Mouse (Mus musculus): Measurements from ENCODE around the gene Helz2. TPM values are rescaled to one million over a fixed set of nuclear protein-coding genes. Genes with fewer than 3 reads are reported as not detected.

Gene Helz2
- total RNA-seq, 2 experiments from 2014 or later: 5.6 to 6.0 TPM

DNA sequence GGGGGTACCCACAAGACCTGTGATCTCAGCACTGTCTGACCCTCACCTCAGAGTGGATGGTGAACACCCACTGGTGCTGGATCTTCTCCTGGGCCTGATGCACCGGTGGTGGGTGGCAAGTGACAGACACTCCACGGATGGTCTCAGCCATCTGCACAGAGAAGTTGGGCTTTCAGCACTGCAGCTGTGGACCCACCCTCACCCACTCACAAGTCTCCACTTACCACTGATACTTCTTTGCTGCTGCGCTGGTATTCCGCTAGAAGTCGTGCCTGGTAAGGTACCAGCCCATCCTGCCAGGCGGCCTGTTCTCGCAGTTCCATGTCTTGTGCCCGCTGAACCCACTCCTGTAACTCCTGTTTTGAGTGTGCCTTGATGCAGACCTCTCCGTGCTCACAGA is 2.6 kb downstream of the Helz2 start:
- ATAC-seq (replicated peaks; ENCODE audit: poor library complexity, severe bottlenecking): no peak

DNA sequence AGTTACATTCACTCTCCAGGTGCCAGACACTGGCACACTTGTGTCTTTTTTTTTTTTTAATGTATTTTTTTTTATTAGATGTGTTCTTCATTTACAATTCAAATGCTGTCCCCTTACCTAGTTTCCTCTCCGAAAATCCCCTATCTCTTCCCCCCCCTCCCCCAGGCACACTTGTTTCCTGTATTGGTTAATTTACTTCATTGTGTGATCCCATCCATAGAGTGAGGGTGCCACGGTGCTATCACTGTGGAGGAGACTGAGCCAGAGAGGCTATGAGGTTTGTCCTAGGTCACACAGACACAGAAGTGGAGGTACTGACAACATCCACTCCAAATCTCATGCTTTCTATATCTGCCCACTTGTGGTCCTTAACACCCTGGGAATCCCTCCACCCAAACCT is 3.0 kb downstream of the Helz2 start:
- ATAC-seq (replicated peaks; ENCODE audit: poor library complexity, severe bottlenecking): no peak

DNA sequence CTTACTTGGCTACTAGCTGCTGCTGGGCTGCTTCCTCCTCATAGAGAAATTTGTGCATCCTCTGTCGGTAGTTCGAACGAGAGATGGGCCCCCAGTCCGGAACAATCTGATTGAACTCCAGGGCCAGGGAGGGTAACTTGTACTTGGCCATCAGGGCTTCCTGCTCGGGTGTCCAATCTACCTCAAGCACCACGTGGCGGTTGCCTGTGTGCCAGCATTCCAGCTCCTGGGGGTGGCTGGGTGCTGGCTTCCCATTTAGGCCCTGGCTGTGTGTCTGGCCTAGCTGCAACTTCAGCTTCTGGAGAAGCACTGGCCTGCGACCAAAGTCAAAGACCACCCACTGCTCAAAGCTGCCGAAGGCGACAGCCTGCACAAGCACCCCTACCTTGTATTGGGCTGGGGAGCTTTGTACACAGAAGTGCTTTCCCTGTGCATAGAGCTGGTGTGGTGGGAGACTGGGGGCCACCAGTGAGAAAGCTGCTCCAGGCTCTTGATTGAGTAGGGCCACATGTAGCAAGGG is 3.7 kb downstream of the Helz2 start:
- no peak for ATAC-seq (replicated peaks; ENCODE audit: poor library complexity, severe bottlenecking)

DNA sequence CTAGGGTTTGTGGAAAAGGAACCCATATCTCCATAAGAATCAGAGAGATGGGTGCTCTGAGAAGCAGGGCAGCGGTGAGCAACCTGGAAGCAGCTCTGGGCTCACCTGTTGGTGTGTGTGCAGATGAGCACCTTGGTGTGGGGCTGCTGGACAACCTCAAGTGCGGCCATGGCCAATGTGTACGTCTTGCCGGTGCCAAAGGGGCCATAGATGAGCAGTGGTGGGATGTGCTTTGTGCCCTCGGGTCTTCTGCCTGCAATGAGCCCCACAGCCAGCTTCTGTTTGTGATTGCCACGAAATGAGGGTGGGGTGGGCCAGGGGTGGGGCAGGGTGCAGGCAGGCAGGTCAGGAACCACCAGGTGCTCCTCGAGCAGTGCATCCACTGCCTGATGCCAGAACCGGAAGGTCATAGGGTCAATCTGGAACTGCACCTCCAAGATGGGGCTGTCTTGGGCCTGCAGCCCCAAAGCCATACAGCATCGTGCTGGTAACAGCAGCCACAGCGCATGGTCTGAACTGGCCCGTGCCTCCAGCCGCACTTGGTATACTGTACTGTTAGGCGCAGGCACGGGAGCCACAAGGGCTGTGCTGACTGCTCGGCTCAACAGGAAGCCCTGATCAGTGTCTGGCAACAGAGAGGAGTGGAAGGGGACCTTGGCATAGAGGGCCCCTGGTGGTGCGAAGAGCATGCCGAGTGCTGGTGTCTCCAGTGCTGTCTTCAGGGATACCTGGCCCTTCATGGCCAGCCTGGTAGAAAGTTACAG is 4.4 kb downstream of the Helz2 start:
- no peak for ATAC-seq (replicated peaks; ENCODE audit: poor library complexity, severe bottlenecking)

- ATAC-seq (replicated peaks; ENCODE audit: poor library complexity, severe bottlenecking): no peak
Measured at GRCm38 (mm10) chr2:181235681-181236566, 5.9 kb downstream of the Helz2 start.

- ATAC-seq (replicated peaks; ENCODE audit: poor library complexity, severe bottlenecking): no peak
Measured at GRCm38 (mm10) chr2:181234680-181235079, 7.1 kb downstream of the Helz2 start.

GRCm38 (mm10) chr2:181233443-181233842 is 8.4 kb downstream of the Helz2 start:
- no peak for ATAC-seq (replicated peaks; ENCODE audit: poor library complexity, severe bottlenecking)

- ATAC-seq (replicated peaks; ENCODE audit: poor library complexity, severe bottlenecking): no peak
Measured at GRCm38 (mm10) chr2:181231171-181231570, 10.7 kb downstream of the Helz2 start.

GRCm38 (mm10) chr2:181228335-181228734 is 13.5 kb downstream of the Helz2 start:
- no peak for ATAC-seq (replicated peaks; ENCODE audit: poor library complexity, severe bottlenecking)

- ATAC-seq (replicated peaks; ENCODE audit: poor library complexity, severe bottlenecking): no peak
Measured at GRCm38 (mm10) chr2:181227122-181227521, 14.7 kb downstream of the Helz2 start.

GRCm38 (mm10) chr2:181224994-181225393 is 16.8 kb downstream of the Helz2 start:
- no peak for ATAC-seq (replicated peaks; ENCODE audit: poor library complexity, severe bottlenecking)

DNA sequence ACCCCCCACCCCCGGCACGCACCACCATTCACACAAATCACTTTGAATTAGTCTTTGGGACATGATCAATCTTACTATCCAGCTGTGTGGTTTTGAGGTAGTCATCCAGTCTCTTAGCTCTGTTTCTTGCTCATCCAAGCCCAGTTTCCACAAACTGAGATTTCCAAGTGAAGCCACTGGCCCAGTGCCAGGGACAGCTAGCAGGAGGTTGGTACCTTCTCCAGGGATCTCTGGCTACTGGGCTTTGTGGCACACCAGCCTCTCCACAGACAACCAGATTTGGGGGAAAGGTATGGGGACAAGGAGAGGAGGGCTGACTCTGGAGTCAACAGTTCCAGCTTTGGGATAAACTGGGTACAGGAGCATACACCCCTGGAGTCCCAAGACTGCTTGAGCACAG is 21.5 kb downstream of the Helz2 start:
- no peak for ATAC-seq (replicated peaks; ENCODE audit: poor library complexity, severe bottlenecking)

DNA sequence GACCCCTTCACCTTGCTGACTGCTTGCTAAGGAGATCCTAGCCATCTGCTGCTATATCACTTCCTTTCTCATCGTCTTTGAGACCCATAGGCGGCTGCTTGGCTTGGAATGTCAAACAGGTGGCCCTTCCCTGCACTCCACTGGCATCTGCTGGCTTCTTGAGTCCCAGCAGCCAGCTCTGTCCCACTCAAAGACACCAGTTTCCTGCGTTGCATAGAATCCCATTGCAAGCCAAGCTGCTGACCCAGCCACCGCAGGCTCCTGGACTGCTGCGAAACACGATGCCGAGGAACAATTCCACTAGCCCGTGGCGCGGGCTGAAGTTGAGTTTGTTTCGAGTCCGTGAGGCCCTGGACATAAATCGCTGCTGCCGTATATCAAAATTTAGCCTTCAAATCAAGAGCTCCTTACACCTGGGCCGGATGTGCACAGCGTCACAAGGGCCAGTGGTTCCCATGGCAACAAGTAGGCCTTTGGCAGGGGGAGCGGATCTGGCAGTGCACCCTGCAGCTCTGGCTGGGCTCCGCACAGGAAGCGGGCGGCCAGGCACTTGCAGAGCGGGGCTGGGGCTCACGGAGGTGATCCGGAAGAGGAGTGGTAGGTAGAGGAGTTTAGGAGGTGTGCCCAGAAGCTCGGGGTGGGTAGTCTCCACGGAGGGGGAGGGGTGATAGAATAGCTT is 22.1 kb downstream of the Helz2 start, which contains the start of gene Fndc11:
TSS of gene Fndc11 (plus strand) at position 476 of the 679 bp plus-strand sequence.
- peak; percentile 95 for ATAC-seq (replicated peaks; ENCODE audit: poor library complexity, severe bottlenecking)

DNA sequence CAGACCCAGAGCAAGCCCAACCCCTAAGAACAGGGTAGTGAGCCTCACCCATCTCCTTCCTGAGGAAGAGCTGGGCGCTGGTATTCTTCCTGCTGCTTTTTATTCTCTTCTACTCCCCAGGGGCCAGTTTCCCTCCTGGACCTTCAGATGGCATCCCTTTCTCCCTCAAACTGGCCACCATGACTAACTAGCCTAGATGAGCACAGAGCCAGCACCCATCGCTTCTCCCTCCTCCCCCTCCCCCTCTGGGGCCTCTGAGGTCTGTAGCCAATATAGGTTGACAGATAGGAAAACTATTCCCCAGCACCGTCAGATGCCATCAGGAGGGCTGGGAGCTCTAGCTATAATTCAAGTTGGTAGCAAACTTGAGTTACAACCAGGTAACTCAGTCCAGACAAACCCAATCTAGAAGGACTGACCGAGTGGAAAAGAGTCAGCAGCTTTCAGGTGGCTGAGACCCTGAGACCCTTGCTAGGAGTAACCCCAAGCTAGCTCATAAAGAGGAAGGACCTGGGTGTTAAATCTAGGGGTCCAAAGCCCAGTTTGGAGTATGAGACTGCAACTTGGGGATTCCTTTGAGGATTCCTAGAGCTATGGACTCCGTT is 22.8 kb downstream of the Helz2 start:
- ATAC-seq (replicated peaks; ENCODE audit: poor library complexity, severe bottlenecking): no peak

- no peak for ATAC-seq (replicated peaks; ENCODE audit: poor library complexity, severe bottlenecking)
Measured at GRCm38 (mm10) chr2:181216037-181216436, 25.8 kb downstream of the Helz2 start.

DNA sequence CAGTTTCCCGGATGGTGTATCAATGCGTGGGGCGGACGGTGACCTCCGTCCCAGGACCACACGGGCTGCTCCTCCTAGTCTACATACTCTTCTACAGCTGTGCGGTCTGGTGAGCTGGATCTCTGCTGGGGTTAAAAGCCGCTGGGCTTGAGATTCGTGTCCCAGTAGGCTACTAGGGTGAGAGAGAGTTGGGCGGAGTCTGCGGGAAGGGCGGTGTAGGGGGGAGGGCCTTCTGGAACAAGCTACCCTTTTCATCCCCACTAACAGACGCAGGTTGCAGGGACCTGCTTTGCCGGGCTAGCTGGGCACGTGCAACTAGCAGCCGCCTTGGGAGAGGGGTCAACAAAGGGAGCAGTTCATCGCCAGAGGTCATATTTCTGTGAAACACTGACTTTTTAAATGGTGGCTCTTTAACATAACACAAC is 28.8 kb downstream of the Helz2 start, which contains the start of gene Srms:
TSS of gene Srms (minus strand) at position 165 of the 425 bp plus-strand sequence.
- ATAC-seq (replicated peaks; ENCODE audit: poor library complexity, severe bottlenecking): peak; percentile 87

DNA sequence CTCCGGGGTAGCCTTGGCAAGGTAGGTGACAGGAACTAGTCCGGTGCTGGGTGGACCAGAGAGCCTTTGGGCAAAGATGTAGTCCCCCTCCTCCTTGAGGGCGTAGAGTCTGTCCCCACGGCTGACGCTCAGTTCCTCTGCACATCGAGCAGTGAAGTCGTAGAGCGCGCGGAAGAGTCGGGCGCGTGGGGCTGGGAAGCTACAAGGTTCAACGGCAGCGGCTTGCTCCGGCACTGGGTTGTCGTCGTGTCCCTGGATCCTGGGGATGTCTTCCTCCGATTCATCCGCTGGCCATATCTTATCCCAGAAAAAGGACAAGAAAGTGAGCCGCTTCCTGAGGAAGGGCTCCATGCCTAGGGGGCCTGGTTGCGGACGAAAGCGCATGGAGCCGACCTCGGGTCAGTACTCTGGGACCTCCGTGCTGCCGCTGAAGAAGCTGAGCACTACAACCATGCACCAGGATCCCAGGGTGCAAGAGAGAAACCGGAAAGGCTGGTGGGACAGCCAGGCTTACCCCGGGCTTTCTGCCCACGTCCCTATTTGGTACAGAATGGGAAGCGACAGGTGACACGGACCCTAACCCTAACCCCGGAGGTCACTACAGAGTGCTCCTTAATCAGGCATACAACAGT is 29.3 kb downstream of the Helz2 start:
- peak; percentile 39 for ATAC-seq (replicated peaks; ENCODE audit: poor library complexity, severe bottlenecking)

DNA sequence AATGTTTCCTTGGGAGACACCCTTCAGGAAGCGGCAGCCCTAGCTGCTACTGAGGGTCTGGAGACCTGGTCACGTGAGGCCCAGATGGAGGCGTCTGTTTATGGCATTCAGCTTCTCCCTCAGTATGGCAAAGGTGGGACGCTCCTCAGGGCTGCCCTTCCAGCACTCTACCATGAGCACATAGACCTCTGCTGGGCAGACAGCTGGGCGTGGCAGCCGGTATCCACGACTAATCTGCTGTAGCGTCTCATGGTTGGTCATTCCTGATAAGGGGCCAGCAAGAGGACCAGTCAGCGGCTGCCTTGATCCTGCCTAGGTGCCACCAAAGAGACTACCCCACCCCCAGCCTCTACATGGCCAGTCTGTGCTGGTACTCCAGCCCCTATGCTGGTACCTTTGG is 35.7 kb downstream of the Helz2 start:
- ATAC-seq (replicated peaks; ENCODE audit: poor library complexity, severe bottlenecking): no peak

GRCm38 (mm10) chr2:181205678-181206077 is 36.1 kb downstream of the Helz2 start:
- ATAC-seq (replicated peaks; ENCODE audit: poor library complexity, severe bottlenecking): no peak

DNA sequence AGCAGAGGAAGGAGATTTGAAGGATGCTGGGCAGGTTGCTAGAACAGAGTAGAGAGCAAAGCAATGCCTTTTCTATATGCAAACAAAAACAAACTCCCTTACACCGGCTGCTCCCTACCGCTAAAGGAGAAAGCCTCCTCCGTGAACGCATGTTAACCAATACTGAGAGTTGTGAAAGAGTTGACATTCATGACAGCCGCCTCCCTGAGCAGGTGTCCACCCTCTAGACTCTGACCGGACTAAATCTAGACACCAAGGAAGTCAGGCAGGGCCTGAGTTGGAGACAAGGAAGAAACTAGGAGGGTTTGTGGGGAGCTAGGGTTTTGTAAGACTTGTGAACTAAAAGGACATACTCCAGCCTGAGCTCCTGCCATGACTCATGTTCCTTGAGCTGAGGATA is 38.9 kb downstream of the Helz2 start:
- ATAC-seq (replicated peaks; ENCODE audit: poor library complexity, severe bottlenecking): 0 out of 2 replicates have a peak, but pooled peaks have one; percentile 15
